Comparison of ENCODE assay signal across 12 mouse cellular contexts in genomic region chr4:151316428-151316827, GRCm38 (mm10).
"Had no signal": no experiment of that assay in that cellular context is flagged by ENCODE, and none has a peak within 500 bp of the region (broad histone marks: within the 10 kb centered on the region; RNA-seq: fewer than 3 reads in every experiment).

No protein-coding gene starts in this region.

- H3K4me1 ChIP-seq: limb, embryonic 10.5 days; liver, embryonic 15.5 days had no signal

- H3K9ac ChIP-seq: liver, embryonic 15.5 days had no signal

- H3K27me3 ChIP-seq: liver, embryonic 15.5 days had no signal

- DNase-seq: kidney, postnatal 10 days; kidney, postnatal 4 days; lung, adult 2 months; lung, postnatal 36 days; right cerebral cortex, adult 18-20 months; right cerebral cortex, postnatal 25 days; thymus, postnatal 36 days had no signal

- H3K4me2 ChIP-seq: liver, embryonic 11.5 days; liver, embryonic 15.5 days had no signal

- H3K36me3 ChIP-seq: limb, embryonic 10.5 days; liver, embryonic 15.5 days had no signal

- H3K4me3 ChIP-seq: layer of hippocampus, adult 2 months; limb, embryonic 10.5 days; liver, embryonic 15.5 days had no signal

- H3K27ac ChIP-seq: layer of hippocampus, adult 2 months; limb, embryonic 10.5 days; liver, embryonic 15.5 days had no signal

- ATAC-seq: lung, postnatal 0 days had no signal

- H3K9me3 ChIP-seq: limb, embryonic 10.5 days; liver, embryonic 15.5 days had no signal
